ENCODE assay signal across 9 mouse cellular contexts in the genomic region with DNA sequence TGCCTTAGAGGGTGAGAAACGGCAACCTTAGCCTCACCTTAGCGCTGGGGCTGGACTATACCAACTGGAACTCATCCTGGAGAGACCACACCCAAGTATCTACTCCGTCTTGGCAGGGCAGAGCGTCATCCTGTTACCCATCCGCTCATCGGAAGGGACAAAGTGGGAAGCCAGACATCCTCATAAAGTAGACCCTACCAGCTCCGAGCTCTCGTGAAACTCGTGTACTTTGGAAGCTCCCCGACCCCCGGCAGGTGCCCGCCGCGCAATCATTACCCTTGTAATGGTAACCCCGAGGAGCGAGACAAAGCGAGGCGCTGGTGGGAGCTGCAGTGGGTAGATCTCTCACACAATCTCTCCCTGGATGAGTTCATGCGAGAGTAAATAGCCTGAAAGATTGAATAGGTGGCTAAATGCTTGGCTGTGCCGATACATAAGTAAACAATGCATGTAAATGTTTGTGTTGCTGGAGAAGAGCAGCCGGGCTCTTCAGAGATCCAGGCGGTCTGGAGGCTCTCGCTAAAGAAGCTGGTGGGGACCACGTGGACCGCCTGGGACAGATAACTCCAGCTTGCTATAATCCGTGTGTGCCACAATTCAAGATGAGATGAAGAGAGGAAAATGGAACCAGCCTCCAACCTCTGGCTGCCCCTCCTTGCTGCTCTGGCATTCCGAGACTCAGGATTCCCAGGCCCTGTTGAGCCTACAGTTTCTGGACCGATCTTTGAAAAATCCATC. TPM values are rescaled to one million over a fixed set of nuclear protein-coding genes. Genes with fewer than 3 reads are reported as not detected.
DNase-seq lines count a peak whose midpoint lies in the region; ATAC-seq and TF ChIP-seq lines count a peak whose summit lies in the region.
"Had no signal": no experiment of that assay in that cellular context is flagged by ENCODE, and none has a peak within 500 bp of the region (broad histone marks: within the 10 kb centered on the region; RNA-seq: fewer than 3 reads in every experiment).

No protein-coding gene starts in this region.

- no peaks in the 10 kb centered on the region for H3K36me3 ChIP-seq in ES-Bruce4 (ENCODE audit: control insufficient read depth, insufficient read depth, low read length, poor library complexity, severe bottlenecking)
- H3K36me3 ChIP-seq in forebrain, embryonic 13.5 days (ENCODE audit: poor library complexity, severe bottlenecking): no peaks in the 10 kb centered on the region
- no peaks in the 10 kb centered on the region for H3K36me3 ChIP-seq in midbrain, embryonic 11.5 days (ENCODE audit: control insufficient read depth, insufficient read depth, low read length)

- peak; percentile 10 to 21 for DNase-seq in frontal cortex, postnatal 36 days (ENCODE audit: low spot score in 2 of 2)
- DNase-seq in frontal cortex, postnatal 25 days (ENCODE audit: low spot score in 2 of 2): no peak
- peak; percentile 96 for DNase-seq in midbrain, embryonic 11.5 days (ENCODE audit: low spot score, missing footprints)
- DNase-seq in gastrocnemius, adult 18-20 months (ENCODE audit: low spot score): no peak
- no peak for DNase-seq in urinary bladder, postnatal 14 days (ENCODE audit: low spot score)

- no peak for TF ChIP-seq EP300 in ES-Bruce4 (IDR thresholded peaks at IDR 0.05; ENCODE audit: insufficient read depth, low read depth, low read length)

- H3K27ac ChIP-seq in ES-Bruce4 (ENCODE audit: insufficient read depth, low read length): no peak overlapping the region
- no peak overlapping the region for H3K27ac ChIP-seq in forebrain, embryonic 13.5 days
- H3K27ac ChIP-seq in midbrain, embryonic 11.5 days (ENCODE audit: low read depth, low read length): no peak overlapping the region

- peak overlapping the region; percentile 31; the same call in 1 of the 2 replicates for H3K4me3 ChIP-seq in ES-Bruce4 (ENCODE audit: low read depth, low read length)
- H3K4me3 ChIP-seq in forebrain, embryonic 13.5 days: peak overlapping the region; percentile 50
- H3K4me3 ChIP-seq in midbrain, embryonic 11.5 days (ENCODE audit: low read depth, low read length): peak overlapping the region; percentile 46
- H3K4me3 ChIP-seq: erythroblast, embryonic 14.5 days had no signal

- H3K27me3 ChIP-seq in ES-Bruce4 (ENCODE audit: control insufficient read depth, insufficient read depth, low read length, poor library complexity, severe bottlenecking): peaks cover 20% of the 10 kb centered on the region
- peaks cover 55% of the 10 kb centered on the region for H3K27me3 ChIP-seq in forebrain, embryonic 13.5 days
- peaks cover 53% of the 10 kb centered on the region for H3K27me3 ChIP-seq in midbrain, embryonic 11.5 days (ENCODE audit: control insufficient read depth, insufficient read depth, low read length)

- H3K9ac ChIP-seq in ES-Bruce4 (ENCODE audit: low read depth, poor library complexity, severe bottlenecking): no peak overlapping the region
- H3K9ac ChIP-seq in forebrain, embryonic 13.5 days: peak overlapping the region; percentile 62
- peak overlapping the region; percentile 54 for H3K9ac ChIP-seq in midbrain, embryonic 11.5 days (ENCODE audit: low read length)

- no peaks in the 10 kb centered on the region for H3K4me1 ChIP-seq in ES-Bruce4 (ENCODE audit: control insufficient read depth, insufficient read depth, low read length)
- peaks cover 34% of the 10 kb centered on the region for H3K4me1 ChIP-seq in forebrain, embryonic 13.5 days
- H3K4me1 ChIP-seq in midbrain, embryonic 11.5 days (ENCODE audit: control insufficient read depth, insufficient read depth, low read length): peaks cover 12% of the 10 kb centered on the region

- ATAC-seq in forebrain, embryonic 13.5 days: peak; percentile 37
- ATAC-seq in midbrain, embryonic 11.5 days (ENCODE audit: low FRiP score): peak; percentile 38; the same call in 1 of the 2 replicates
- no peak for ATAC-seq in granulocyte monocyte progenitor cell, adult 5-6 weeks (replicated peaks; ENCODE audit: poor library complexity, severe bottlenecking)

- no peaks in the 10 kb centered on the region for H3K9me3 ChIP-seq in ES-Bruce4 (replicated peaks; ENCODE audit: control insufficient read depth, insufficient read depth, low read length, poor library complexity, severe bottlenecking)
- no peaks in the 10 kb centered on the region for H3K9me3 ChIP-seq in forebrain, embryonic 13.5 days (replicated peaks)
- no peaks in the 10 kb centered on the region for H3K9me3 ChIP-seq in midbrain, embryonic 11.5 days (ENCODE audit: control insufficient read depth, low read length)

- TF ChIP-seq POLR2A in ES-Bruce4 (IDR thresholded peaks at IDR 0.05; ENCODE audit: insufficient read depth, low read length): no peak

- peak overlapping the region; percentile 97 for H3K4me2 ChIP-seq in forebrain, embryonic 13.5 days
- H3K4me2 ChIP-seq in midbrain, embryonic 11.5 days: peak overlapping the region; percentile 91

- 3% methylated on average over 28 of the region's 28 CpGs for WGBS in forebrain, embryonic 13.5 days
- 5% methylated on average over 28 of the region's 28 CpGs for WGBS in midbrain, embryonic 11.5 days

- no peak for TF ChIP-seq CTCF in ES-Bruce4 (IDR thresholded peaks at IDR 0.05; ENCODE audit: low read depth, low read length)

RNA-seq across cellular contexts. Expression of gene Sv2c, which starts 1.2 kb away (rescaled TPM):
- 0.19 TPM in 1 of 2 replicates, not detected in the other for polyA plus RNA-seq in ES-Bruce4 (2011; ENCODE audit: insufficient read depth, insufficient read length, low read depth, missing spikeins)
- polyA plus RNA-seq in forebrain, embryonic 13.5 days (2015; fragmentation: Nextera tagmentation; extraction: Ambion mirVana): 1.2 and 1.9 TPM in 2 replicates
- polyA plus RNA-seq in midbrain, embryonic 11.5 days (2014; fragmentation: Nextera tagmentation; extraction: Ambion mirVana): 0.95 and 1.1 TPM in 2 replicates
- under 1 TPM; 0.21 to 0.26 TPM for total RNA-seq in gastrocnemius, adult 18-20 months (2021)
- total RNA-seq in granulocyte monocyte progenitor cell, adult 5-6 weeks (2014; fragmentation: Nextera tagmentation): not detected in 2 replicates
- under 0.01 TPM in 1 of 2 replicates, not detected in the other for total RNA-seq in granulocyte monocyte progenitor cell, adult 5-6 weeks (2017)

RNA-seq across cellular contexts. Expression of gene Gm17190, which starts 51.7 kb away (rescaled TPM):
- 6.9 and 7.9 TPM in 2 replicates for polyA plus RNA-seq in ES-Bruce4 (2011; ENCODE audit: insufficient read depth, insufficient read length, low read depth, missing spikeins)
- not detected in 2 replicates for polyA plus RNA-seq in forebrain, embryonic 13.5 days (2015; fragmentation: Nextera tagmentation; extraction: Ambion mirVana)
- polyA plus RNA-seq in midbrain, embryonic 11.5 days (2014; fragmentation: Nextera tagmentation; extraction: Ambion mirVana): not detected in 2 replicates
- not detected for total RNA-seq in gastrocnemius, adult 18-20 months (2021)
- not detected in 2 replicates for total RNA-seq in granulocyte monocyte progenitor cell, adult 5-6 weeks (2014; fragmentation: Nextera tagmentation)
- total RNA-seq in granulocyte monocyte progenitor cell, adult 5-6 weeks (2017): not detected in 2 replicates
- polyA plus RNA-seq: erythroblast, embryonic 14.5 days had no signal

RNA-seq across cellular contexts. Expression of gene Gm20075, which starts 52.4 kb away (rescaled TPM):
- polyA plus RNA-seq in ES-Bruce4 (2011; ENCODE audit: insufficient read depth, insufficient read length, low read depth, missing spikeins): 43.1 and 47.0 TPM in 2 replicates
- polyA plus RNA-seq in forebrain, embryonic 13.5 days (2015; fragmentation: Nextera tagmentation; extraction: Ambion mirVana): 37.8 and 41.2 TPM in 2 replicates
- polyA plus RNA-seq in midbrain, embryonic 11.5 days (2014; fragmentation: Nextera tagmentation; extraction: Ambion mirVana): 41.8 and 43.8 TPM in 2 replicates
- 1 to 10 TPM; 8.7 to 9.6 TPM for total RNA-seq in gastrocnemius, adult 18-20 months (2021)
- total RNA-seq in granulocyte monocyte progenitor cell, adult 5-6 weeks (2014; fragmentation: Nextera tagmentation): 2.9 and 14.3 TPM in 2 replicates
- 7.7 and 9.4 TPM in 2 replicates for total RNA-seq in granulocyte monocyte progenitor cell, adult 5-6 weeks (2017)

Comparison
In these comparisons a context has a peak if more than half of its experiments do, and no peak if none do; other contexts are left out.
1. DNase-seq: peak in frontal cortex, postnatal 36 days (2 of 2) and midbrain, embryonic 11.5 days (single experiment); none in frontal cortex, postnatal 25 days (0 of 2), gastrocnemius, adult 18-20 months (single experiment) and urinary bladder, postnatal 14 days (single experiment).
2. Peak in every context shown above with its lines, with median percentiles within 50 percentile points of each other: H3K4me3 ChIP-seq.